Mouse (Mus musculus) adrenal gland (tissue): Measurements from ENCODE around the gene Il21r.

Experiments used
- intact Hi-C: fragments of 180-260 bp; cut with DNase I; formaldehyde crosslinking; loops from one replicate; pipeline ENCODE4 v1.15.1; 2025

Il21r gene

GRCm38 (mm10) chr7:125600612-125601279, 2.5 kb upstream of the Il21r start:
- intact Hi-C loops, result no loop called here

- intact Hi-C loops, result no loop called here
These were observed 2.0 kb upstream of the Il21r start for GRCm38 (mm10) chr7:125601280-125601670.

DNA sequence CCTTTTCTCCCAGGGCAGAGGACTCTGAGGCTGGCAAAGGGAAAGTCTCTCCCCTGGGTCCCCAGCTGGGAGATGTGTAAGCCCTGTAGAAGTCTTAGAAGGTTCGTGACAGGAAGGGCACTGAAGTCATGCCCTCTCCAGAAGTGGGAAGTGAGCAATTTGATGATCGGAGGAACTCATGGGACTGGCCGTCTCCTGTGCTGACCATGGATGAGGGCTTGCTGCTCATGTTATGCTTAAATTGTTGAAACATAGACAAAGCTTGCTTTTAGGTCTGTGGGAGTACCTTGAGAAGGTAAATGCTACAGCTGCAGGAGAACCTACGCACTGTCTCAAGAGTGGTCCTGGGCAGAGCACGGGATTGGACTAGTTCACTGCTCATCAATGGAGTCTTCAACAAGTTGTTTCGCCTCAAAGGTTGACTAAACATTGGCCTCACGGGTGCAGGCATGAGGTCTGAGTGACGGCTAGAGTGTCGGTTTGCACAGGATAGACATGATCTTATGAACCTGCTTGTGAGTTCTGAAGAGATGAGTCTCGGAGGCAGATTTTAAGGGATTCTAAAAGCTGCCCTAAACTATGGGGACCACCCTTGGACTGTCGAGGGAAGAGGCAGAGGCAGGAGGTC, 1.3 kb upstream of the Il21r start:
- intact Hi-C loops, result no loop called here

DNA sequence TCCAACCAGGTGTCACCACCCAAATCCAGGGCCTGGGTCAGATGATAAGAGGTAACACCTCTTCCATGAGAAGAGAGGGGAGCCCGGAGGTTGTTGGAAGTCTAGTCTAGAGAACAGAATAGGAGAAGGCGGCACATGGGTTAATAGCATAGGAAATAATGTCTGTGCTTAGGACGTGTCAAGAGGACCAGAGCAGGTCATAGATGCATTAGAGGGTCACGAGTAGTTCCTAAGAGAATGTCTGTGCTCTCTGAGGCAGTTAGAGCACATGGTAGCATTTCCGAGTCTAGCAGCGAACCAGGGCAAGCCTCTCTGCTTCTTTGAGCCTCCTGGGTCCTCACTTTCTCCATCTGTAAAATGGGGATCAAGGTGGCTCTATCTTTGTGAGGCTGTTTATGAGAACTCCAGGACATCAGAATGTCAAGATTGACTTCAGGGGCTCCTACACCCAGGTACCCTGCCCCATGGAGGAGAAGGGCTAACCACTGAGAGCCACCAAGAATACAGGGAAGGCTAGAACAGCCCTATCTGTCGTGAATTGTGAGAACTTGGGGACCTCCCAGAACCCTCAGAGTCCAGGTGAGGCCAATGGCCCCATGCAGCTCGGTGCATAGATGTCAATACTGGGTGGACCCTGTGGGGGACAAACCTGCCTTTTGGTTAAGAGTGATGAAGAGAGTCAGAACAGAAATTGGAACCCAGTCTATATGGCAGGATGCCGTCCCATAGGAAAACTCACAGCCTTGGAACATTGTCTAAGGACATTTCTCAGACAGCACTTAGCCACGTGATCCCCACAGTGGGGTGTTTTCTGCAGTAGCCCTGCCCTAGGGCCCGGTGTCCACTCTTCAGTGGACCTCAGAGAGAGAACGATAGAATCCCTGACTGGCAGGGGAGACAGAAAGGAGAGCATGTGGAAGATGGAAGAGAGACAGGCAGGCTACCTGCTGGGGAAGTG, 1.4 kb downstream of the Il21r start:
- intact Hi-C loops, result no loop called here

GRCm38 (mm10) chr7:125605725-125606139, 2.5 kb downstream of the Il21r start:
- intact Hi-C loops, result no loop called here

DNA sequence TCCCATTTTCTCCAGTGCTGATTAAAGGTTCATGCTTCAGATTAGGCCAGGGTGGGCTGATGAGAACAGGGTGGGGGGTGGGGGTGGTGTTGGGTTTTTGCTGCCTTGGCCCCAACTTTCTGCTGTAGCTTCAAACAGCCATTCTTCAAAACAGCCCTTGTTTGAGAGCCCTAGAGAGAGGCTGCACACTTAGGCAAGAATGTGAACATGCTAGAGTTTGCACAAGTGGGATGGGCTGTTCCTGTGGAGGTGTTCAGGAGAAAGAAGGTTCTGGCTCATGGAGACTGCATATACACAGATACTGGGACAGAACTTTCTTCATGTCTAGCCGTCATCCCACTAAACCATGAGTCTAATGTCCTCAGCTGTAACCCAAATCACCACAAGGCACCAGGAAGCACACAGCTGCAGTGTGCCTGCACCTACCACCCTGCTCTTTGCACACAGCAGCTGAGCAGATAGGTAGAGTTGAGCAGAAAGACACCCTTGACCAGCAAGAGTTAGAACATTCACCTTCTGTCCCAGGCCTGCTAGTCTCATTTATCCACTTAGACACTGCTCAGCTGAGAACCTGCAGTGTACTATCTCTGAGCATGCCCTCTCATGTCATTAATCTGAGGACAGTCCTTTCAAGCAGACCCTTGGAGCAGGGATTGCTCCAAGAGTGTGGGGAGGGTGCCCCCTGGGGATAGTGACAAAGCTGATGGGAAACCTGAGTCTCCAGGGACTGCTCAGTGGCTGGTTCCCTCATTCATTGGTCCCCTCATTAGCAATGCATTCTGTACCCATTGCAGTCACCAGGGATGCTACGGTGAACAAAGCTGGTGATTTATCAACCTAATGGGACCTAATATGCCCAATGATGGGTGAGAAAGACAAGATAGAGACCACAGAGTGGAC, 3.3 kb downstream of the Il21r start:
- intact Hi-C loops, result no loop called here

DNA sequence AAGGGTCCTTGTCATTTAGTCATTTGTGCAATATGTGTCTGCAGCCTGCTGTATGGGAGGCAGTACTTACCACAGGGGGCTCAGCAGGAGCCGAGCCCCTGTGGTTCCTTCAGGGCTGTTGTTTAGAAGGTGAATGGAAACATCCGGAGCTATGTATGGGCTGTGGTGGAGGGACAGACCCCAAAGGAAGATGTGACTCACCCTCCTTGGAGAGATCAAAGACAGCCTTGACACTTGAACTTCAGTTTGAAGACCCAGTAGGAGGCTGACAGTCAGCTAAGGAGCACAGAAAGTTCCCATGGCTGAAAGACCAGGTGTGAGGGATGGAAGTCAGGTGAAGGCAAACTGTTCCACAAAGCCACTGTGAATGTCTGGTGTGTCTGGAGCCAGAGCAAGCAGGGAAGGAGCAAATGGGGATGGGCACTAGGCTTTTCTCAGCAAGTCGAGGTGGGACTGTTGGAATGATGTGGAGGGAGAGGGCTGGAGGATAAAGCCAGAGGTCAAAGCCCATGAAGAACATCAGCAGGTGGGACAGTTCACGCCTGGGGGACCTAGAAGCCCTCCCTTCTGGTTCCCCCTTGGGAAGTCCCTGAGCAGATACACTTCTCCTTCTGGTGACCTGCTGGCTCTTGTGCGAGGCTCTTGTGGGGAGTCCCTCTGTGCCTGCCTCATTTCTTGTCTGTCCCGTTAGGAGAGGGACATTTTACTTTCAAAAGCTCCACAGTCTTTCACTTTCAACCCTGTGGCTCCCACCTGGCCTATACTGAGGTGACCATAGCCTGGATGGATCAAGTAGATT, 4.4 kb downstream of the Il21r start:
- intact Hi-C loops, result no loop called here

GRCm38 (mm10) chr7:125608183-125608688, 5.0 kb downstream of the Il21r start:
- intact Hi-C loops, result no loop called here

DNA sequence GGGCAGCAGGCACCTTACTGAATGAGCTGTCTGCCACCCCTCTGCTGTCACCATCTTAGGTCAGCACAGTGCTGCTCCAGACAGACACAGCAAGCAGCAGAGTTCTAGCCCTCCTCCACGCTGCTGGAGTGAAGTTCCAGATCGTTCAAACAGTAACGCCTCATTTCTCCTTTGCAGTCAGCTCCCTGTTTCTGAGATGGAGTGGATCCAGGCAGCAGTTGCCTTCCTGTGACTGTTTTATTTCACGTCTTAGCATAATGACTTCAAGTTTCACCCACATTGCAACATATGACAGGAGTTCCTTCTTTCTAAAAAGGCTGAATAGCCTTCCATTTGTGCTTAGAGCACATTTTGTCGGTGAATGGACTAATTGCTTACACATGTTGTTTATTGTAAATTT, 10.3 kb downstream of the Il21r start:
- intact Hi-C loops, result no loop called here

DNA sequence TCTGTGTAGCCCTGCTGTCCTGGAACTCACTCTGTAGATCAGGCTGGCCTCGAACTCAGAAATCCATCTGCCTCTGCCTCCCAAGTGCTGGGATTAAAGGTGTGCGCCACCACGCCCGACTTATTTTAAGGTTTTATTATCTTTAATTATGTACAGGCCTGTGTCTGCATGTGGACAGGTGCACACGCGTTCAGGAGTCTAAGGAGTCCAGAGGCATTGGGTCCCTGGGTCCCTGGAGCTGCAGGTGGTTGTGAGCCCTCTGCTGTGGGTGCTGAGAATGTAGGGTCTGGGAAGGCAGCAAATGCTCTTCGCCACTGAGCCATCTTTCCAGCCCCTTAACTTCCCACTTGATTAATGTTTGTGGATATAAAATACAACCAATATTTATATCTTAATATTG, 12.2 kb downstream of the Il21r start:
- intact Hi-C loops, result no loop called here

- intact Hi-C loops, result no loop called here
These were observed 14.8 kb downstream of the Il21r start for GRCm38 (mm10) chr7:125618016-125618415.

- intact Hi-C loops, result no loop called here
These were observed 16.8 kb downstream of the Il21r start for GRCm38 (mm10) chr7:125620077-125620476.

DNA sequence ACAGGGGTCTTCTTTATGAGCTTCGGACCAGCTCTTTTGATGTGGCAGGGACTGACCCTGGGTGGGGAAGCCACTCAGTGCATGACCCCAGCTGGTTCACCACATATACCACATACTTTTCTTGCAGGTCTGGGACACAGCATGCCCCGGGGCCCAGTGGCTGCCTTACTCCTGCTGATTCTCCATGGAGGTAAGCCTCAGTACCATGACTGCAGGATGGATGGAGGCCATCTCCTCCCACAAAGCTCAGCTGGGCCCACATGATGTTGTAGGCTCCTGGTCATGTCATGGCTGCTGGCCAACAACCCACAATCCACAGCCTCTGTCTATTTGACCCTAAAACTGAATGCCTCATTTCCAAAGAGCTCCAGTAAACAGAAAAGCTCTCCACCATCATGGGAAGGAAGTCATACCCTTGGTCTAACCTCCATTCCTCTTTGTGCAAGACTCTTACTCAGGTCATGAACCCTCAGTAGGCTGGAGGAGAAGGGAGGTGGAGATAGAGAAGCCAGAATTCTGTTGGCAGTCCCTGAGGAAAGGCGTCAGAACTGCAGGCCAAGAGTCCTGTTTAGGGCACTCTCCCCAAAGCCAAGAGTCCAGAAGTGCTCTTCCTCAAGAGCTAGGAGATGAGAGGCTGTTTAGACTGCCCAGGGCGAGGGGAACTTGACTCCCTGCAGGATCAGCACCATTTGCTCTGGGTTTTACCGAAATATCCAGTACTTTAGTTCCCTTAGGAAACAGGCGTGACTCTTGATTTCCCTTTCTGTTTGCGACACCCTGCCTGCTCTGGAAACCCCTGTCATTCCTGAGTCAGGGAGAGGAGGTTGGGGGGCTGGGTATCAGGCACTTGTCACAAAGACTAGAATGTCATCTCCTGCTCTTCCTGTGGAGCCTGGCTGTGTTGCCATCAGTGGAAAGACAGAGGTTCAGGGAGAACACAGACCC, 19.8 kb downstream of the Il21r start:
- intact Hi-C loops, result no loop called here

- intact Hi-C loops, result no loop called here
These were observed 22.0 kb downstream of the Il21r start for GRCm38 (mm10) chr7:125625219-125625618.

DNA sequence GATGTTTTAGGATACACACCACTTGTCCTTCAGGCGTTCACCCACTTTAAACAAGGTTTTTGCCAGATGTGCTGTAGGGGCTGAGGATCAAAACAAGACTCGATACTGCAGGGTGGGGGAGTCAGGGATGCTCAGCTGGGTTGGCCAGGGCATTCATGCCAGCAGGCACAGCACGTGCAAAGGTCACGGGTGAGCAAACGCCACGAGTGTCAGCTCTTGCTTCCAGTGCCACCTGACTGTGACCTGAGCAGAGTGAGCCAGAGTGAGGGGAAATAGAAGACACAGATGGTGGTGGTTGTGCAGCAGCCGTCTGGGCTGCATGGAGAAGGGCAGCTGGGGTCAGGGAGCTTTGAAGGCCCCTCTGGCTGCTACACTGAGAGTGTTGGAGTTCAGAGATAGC, 22.6 kb downstream of the Il21r start:
- intact Hi-C loops, result no loop called here

- intact Hi-C loops, result loop anchor here (5.0 kb wide), 1 partner anchor 223 kb away; no protein-coding TSS in a partner anchor
These were observed 27.1 kb downstream of the Il21r start for GRCm38 (mm10) chr7:125630317-125630716.

DNA sequence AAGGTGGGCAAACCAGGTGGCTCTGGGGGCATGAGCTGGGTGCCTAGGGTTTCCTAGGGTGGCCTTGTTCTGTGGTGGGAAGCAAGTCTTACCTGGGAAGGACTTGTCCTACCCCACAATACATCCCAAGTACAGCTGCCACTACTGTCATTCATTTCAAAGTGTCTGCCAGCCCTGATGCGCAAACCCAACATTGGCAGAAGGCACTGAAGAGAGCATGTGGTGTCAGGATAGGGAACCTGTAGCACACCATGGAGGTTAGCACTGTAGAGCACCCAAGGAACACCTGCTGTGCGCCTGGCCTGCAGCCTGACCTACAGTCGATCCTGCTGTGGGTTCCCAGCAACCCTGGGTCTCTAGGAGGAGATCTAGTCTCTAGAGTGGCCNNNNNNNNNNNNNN, 27.8 kb downstream of the Il21r start:
- intact Hi-C loops, result loop anchor here (5.0 kb wide), 1 partner anchor 224 kb away; no protein-coding TSS in a partner anchor
